Mouse (Mus musculus): ENCODE results near the gene Zp3. TPM values are rescaled to one million over a fixed set of nuclear protein-coding genes. Genes with fewer than 3 reads are reported as not detected.

Zp3 gene
- total RNA-seq, 2 experiments from 2014 or later: not detected

DNA sequence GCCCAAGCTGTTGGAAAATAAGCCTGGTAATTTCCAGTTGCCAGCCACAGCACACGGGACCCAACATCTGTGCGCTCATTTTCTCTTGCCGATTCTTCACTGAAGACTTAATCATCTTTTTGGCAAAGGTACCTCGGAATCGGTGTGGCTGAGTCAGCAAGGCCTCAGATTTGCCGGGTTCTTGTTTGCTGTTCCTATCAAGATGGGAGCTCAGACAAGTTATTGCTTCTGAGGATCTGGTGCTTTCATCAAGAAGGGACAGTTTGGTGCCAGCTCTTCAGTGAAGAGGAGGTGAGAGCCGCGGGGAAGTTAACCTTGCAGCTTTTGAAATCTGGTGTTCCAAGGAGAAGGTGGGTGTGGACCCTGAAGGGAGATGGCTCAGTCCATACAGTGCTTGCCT lies 16.3 kb downstream of the Zp3 start:
- intact Hi-C loops (cut with DNase I): no loop called here

GRCm38 (mm10) chr5:136001222-136001621 lies 21.3 kb downstream of the Zp3 start:
- intact Hi-C loops (cut with DNase I): no loop called here
- no peak for DNase-seq

More for the DNA sequence above, 16.3 kb downstream of the Zp3 start:
- DNase-seq: no peak

DNA sequence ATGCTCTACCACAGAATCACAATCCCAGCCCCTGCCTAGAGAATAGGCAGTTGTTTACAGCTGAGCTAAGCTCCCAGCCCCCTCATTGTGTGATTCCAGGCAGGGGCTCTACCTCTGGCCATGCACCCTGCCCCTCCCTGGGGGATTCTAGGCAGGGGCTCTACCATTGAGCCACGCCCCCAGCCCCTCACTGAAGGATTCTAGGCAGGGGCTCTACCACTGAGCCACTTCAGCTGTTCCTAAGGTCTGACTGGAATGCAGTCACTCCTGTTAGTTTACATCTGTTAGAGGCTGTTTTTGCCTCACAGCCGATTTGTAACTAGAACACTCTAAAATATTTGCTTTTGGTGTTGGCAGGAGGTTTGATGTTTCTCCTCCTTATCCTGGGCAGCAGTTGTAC lies 22.4 kb downstream of the Zp3 start:
- intact Hi-C loops (cut with DNase I): no loop called here

GRCm38 (mm10) chr5:136002751-136003151 lies 22.9 kb downstream of the Zp3 start:
- no peak for DNase-seq
- intact Hi-C loops (cut with DNase I): no loop called here

More for the DNA sequence above, 22.4 kb downstream of the Zp3 start:
- DNase-seq: no peak

- intact Hi-C loops (cut with DNase I): no loop called here
- DNase-seq: no peak
Observed at GRCm38 (mm10) chr5:136004537-136004936, 24.6 kb downstream of the Zp3 start.

GRCm38 (mm10) chr5:136007745-136008144 lies 27.8 kb downstream of the Zp3 start:
- intact Hi-C loops (cut with DNase I): no loop called here
- DNase-seq: no peak

DNA sequence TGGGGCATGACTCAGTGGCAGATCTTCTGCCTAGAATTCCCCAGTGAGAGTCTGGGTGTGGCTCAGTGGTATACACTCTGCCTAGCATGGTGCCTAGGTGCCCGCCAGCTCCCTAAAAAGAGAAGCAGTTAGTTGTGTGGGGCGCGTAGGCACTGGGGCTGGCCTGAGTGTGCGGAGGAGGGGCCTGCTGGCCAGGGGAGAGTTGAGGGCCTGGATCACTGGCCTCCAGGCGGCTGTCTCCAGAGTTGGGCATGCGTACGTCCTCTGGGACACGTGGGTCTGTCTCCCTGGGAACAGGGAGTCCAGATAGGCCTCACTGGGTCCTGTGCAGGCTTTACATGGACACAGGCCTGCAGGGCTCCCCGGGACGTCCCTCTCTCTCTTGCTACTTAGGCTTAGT lies 35.0 kb downstream of the Zp3 start:
- intact Hi-C loops (cut with DNase I): no loop called here
- peak; percentile 54 to 60 for DNase-seq

DNA sequence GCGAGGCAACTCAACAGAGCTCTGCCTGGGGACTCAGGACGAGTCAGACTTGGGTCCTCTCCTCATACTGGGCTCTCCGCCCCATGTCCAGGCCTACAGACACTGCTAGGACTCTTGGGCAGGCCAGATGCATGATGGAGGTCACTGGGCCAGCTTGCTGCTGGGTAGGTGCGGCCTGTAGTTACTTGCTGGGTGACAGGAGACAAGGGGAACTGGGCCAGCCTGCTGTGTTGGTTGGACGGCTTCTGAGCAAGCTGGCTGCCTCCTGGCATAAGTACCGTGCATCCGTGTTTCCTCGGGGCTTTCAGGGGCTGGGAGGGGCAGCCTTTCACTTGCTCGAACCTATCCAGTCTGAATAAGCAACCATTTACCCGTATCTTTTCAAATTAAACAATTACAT lies 35.7 kb downstream of the Zp3 start:
- intact Hi-C loops (cut with DNase I): no loop called here
- peak; percentile 14 to 23 for DNase-seq

GRCm38 (mm10) chr5:136016014-136016876 lies 36.3 kb downstream of the Zp3 start:
- peak; percentile 25 to 42 for DNase-seq
- intact Hi-C loops (cut with DNase I): no loop called here

GRCm38 (mm10) chr5:136017262-136017661 lies 37.4 kb downstream of the Zp3 start:
- DNase-seq: peak; percentile 34 to 43
- intact Hi-C loops (cut with DNase I): no loop called here

DNA sequence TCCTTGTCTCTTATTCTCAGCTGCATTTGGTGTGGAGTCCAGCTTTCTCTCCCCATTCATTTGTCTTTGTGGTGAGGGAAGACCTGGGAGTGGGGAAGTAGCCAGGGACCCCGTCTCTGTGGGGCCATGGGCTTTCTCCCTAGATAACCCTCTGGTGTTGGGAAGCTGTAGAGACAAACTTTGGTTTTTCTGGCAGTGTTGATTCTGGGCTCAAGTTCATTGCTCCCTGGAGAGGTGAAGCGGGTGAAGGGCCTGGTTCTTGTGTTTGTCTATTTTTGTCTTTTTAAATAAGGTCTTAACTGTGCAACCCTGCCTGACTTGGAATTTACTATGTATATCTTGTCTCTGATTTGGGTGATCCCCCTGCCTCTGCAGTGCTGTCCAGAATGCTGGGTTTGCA lies 38.8 kb downstream of the Zp3 start:
- intact Hi-C loops (cut with DNase I): no loop called here
- no peak for DNase-seq

GRCm38 (mm10) chr5:136019907-136020306 lies 40.0 kb downstream of the Zp3 start:
- DNase-seq: no peak
- intact Hi-C loops (cut with DNase I): no loop called here

- no peak for DNase-seq
- intact Hi-C loops (cut with DNase I): loop anchor here (5.0 kb wide), 1 partner anchor 43 kb away; the partner anchor contains the start of gene Zp3
Observed at GRCm38 (mm10) chr5:136025712-136026111, 45.8 kb downstream of the Zp3 start.

DNA sequence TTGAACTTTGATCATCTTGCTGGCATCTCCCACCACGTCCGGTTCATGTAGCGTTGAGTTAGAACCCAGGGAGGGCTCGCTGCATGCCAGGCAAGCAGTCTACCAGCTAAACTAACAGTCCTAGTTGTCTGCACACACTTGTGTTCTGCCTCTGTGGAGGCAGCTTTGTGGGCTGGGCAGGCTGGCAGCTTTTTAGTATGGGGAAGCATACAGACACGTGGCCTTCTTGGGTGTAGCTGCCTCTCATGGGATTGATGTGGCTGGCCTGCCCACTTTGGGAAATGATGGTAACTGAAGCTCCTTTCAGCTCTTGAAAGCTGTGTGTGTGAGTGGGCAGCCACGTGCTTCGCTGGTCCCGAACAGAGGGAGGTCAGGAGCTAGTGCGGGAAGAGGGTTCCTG lies 47.0 kb downstream of the Zp3 start:
- intact Hi-C loops (cut with DNase I): loop anchor here (5.0 kb wide), 1 partner anchor 45 kb away; the partner anchor contains the start of gene Zp3
- DNase-seq: no peak

DNA sequence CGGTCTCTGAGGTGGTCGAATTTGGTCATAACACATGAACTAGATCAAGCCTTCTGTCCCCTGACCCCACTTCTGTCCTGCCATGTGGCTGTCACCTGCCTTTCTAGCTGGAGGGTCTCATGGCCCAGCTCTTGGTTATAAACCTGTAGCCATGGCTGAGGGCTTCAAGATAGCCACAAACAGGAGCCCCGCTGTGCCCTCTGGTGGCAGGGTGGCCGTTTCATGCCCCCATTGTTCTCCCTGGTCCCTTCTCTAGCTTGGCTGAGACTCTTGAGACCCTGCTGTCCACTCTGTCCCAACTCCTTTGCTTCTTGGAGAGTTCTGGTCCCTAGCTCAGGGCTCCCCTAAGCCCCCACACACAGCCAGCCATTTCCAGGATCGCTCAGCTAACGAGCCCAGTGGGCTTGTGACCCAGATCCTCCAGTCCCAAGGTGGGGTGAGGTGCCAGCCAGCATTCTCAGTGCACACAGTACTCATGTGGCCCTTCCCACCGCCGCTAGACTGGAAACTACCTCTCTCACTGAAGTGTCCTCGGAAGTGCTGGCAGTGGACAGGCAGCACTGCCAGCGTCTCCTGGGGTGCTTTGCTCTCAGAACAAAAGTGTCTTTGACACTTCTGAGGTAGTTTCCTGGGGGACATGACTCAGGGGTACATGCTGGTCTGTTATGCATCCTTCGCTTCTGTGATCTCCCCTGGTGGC lies 47.9 kb downstream of the Zp3 start:
- intact Hi-C loops (cut with DNase I): loop anchor here (5.0 kb wide), 1 partner anchor 45 kb away; the partner anchor contains the start of gene Zp3
- DNase-seq: peak in 1 of 2 experiments; percentile 9

DNA sequence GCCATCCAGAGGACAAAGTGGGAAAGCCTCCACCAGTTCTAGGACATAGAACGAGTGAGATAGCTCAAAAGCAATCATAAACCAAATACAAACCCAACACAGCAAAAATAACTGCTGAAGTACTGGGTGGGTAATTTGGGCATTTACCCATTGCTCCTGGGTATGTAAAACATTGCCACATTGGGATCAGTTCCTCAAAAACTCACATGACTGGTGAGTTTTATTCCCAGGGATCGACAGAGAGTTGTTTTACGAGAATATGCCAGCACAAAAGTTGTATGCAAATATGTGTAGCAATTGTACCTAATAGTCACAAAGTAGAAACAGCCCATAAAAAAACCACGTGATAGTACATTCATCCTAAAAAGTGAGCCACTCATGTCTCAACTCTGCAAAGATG lies 55.0 kb downstream of the Zp3 start:
- intact Hi-C loops (cut with DNase I): no loop called here
- DNase-seq: no peak

DNA sequence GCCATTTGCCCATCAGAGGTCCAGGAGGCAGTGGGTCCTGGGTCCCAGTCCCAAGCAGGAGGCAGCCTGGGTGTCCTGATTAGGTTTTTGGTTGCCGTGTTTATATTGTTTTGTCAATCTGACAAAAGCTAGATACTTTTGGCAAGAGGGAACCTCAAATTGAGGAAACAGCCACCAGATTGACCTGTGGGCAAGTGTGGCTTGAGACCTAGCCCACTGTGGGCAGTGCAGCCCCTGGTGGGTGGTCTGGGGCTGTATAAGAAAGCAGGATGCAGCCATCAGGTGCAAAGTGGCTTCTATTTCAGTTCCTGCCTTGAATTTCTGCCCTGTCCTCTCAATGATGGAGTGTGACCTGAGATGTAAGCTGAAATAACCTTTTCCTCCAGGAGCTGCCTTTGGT lies 55.4 kb downstream of the Zp3 start:
- intact Hi-C loops (cut with DNase I): no loop called here
- DNase-seq: no peak

DNA sequence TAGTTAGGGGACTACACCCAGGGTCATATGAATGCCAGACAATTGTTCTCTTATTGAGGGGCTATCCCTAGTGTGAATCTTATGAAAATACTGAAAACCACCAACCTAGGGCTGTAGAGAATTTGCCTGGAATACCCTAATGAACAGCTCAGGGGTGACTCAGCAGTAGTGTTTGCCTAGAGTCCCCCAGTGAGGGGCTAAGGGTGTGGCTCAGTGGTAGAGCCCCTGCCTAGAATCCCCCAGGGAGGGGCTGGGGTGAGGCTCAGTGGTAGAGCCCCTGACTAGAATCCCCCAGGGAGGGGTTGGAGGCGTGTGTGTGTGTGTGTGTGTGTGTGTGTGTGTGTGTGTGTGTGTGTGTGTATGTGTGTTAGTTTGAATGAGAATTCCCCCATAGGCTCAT lies 56.8 kb downstream of the Zp3 start:
- intact Hi-C loops (cut with DNase I): no loop called here
- no peak for DNase-seq

Measured in heart, postnatal 10 days (tissue).